Mouse (Mus musculus) liver, embryonic 14.5 days (tissue): ENCODE results near the gene Agap1. TPM values are rescaled to one million over a fixed set of nuclear protein-coding genes. Genes with fewer than 3 reads are reported as not detected.
A peak's percentile ranks its signal among the peaks of the same experiment; 100 is the strongest.

Source experiments
- ATAC-seq: fragments of 200-750 bp; cut with Nextera tagmentation; 2 replicates; pipeline ENCODE4 v1.8.0; 2017; ENCODE audit warnings: moderate number of reproducible peaks, mild to moderate bottlenecking, moderate library complexity; ENCODE audit not compliant: insufficient read depth
- DNase-seq, 3 experiments: peaks; one replicate each; pipeline ENCODE4 v3.0.0-alpha.2; 2012 to 2013; ENCODE audit warnings: low read depth in 3 of 3, low spot score in 3 of 3
- H3K27ac ChIP-seq: fragments of 300-500 bp; sonication (generic); 2 replicates; pipeline ENCODE4 v1.5.1; 2014; ENCODE audit warnings: moderate library complexity, mild to moderate bottlenecking, control low read depth, inconsistent platforms
- H3K27me3 ChIP-seq: fragments of 300-500 bp; sonication (generic); 2 replicates; pipeline ENCODE4 v1.6.1; 2014; ENCODE audit warnings: mild to moderate bottlenecking, low read length, moderate library complexity; ENCODE audit not compliant: control insufficient read depth, insufficient read depth
- H3K36me3 ChIP-seq: fragments of 300-500 bp; sonication (generic); replicated peaks from 2 replicates; pipeline ENCODE4 v1.6.1; 2014; ENCODE audit warnings: low read depth; ENCODE audit not compliant: control insufficient read depth, insufficient read depth
- H3K4me1 ChIP-seq, 2 experiments: fragments of 200-500 bp in 1 of 2; fragments of 300-500 bp in 1 of 2; sonication (generic) in 1 of 2; replicated peaks; 2 replicates each; pipeline ENCODE4 v1.6.1; 2012 to 2014; ENCODE audit warnings: antibody characterized with exemption in 1 of 2, inconsistent platforms in 1 of 2, low read length in 1 of 2; ENCODE audit not compliant: control insufficient read depth in 2 of 2, insufficient read depth in 2 of 2
- H3K4me2 ChIP-seq: fragments of 300-500 bp; sonication (generic); 2 replicates; pipeline ENCODE4 v1.6.1; 2014; ENCODE audit warnings: low read depth, mild to moderate bottlenecking, control low read depth, moderate library complexity
- H3K4me3 ChIP-seq, 2 experiments: fragments of 200-500 bp in 1 of 2; fragments of 300-500 bp in 1 of 2; sonication (generic) in 1 of 2; 2 replicates each; pipeline ENCODE4 v1.5.1; 2012 to 2014; ENCODE audit warnings: low read depth in 2 of 2, low read length in 2 of 2, mild to moderate bottlenecking in 2 of 2, control low read depth in 1 of 2, inconsistent platforms in 1 of 2, moderate library complexity in 1 of 2; ENCODE audit not compliant: insufficient read depth in 1 of 2
- H3K9ac ChIP-seq: fragments of 300-500 bp; sonication (generic); replicated peaks from 2 replicates; pipeline ENCODE4 v1.6.1; 2014; ENCODE audit warnings: mild to moderate bottlenecking, control low read depth, moderate library complexity
- H3K9me3 ChIP-seq: fragments of 300-500 bp; sonication (generic); 2 replicates; pipeline ENCODE4 v1.6.1; 2016; ENCODE audit warnings: low read length, mixed read lengths; ENCODE audit not compliant: control insufficient read depth
- CTCF ChIP-seq: IDR thresholded peaks from 2 replicates; pipeline ENCODE4 v1.5.1; 2016; ENCODE audit warnings: antibody characterized with exemption, low read depth, control low read depth
- EP300 ChIP-seq: IDR thresholded peaks from 2 replicates; pipeline ENCODE4 v1.6.1; 2016; ENCODE audit warnings: antibody characterized with exemption, low read depth
- WGBS: fragments of 180-500 bp; shearing (Covaris S2); extraction: QIAGEN DNeasy Blood & Tissue Kit; methylation state at CpG from one replicate; pipeline ENCODE4 v1.1.7; 2014; ENCODE audit not compliant: insufficient replicate concordance; 5-methylcytosine and 5-hydroxymethylcytosine counted together
- polyA plus RNA-seq, 2 experiments: library from polyadenylated mRNA; depleted of rRNA in 1 of 2; stranded (reverse) in 1 of 2; unstranded in 1 of 2; fragments of >200 nt; fragmentation: Nextera tagmentation in 1 of 2; extraction: Ambion mirVana in 1 of 2; gene quantifications; 2 replicates each; pipeline versions ENCODE4 v1.2.1 to v1.2.3; 2012 to 2014

The Agap1 gene
- polyA plus RNA-seq (2012; rRNA removed) (1.1 and 1.4 TPM in 2 replicates), polyA plus RNA-seq (2014; fragmentation: Nextera tagmentation; extraction: Ambion mirVana) (1.1 and 1.4 TPM in 2 replicates)

DNA sequence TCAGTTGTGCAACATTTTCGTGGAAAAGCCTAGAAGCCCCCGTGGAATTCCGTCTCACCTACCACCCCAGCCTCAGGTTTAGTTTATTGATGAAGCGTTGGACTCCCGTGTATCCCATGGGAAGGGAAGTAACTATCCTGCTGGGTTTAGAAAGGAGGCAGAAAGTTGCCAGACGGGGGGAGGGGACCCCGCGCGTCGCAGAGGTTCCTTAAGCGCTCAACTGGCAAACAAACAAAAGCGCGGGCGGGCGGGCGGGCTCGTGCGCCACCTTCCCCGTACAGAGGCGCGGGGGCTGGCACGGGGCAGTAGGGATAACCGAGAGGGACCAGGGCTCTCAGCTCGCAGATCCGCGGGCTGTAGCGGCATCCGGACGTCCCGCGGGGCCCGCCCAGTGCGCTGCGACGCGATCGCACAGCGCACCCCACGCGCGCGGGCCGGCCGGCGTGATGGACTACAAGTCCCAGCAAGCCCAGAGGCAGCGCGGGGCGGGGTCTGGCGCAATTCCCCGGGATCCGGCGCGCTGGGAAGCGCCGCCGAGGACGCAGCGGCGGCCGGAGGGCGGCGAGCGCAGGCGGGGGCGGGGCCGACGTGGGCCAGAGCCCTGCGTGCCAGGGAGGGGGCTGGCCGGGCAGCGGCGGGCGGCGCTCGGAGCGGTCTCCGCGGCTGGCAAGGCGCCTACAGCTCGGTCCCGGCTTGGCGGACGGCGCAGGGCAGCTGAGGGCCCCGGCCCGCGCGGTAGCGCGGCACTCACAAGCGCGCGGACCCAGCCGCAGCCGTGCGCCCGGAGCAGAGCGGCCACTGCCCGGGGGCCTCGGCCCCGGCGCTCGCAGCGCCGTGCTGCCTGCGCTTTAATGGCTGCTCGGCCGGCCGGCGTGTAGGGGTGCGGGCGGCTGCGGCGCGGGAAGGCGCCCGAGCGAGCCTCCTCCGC is at the start of gene Agap1:
Agap1 (plus strand) TSS at position 611 of the 928 bp plus-strand sequence.
- Histone ChIP-seq H3K27me3 (peaks cover 33% of the 10 kb centered on the region), H3K9me3 (no peaks in the 10 kb centered on the region; the same call in 1 of the 2 replicates), H3K9ac (peak within 1 kb of the TSS; percentile 27), H3K4me2 (peak within 1 kb of the TSS; percentile 69), H3K4me3 (peak within 1 kb of the TSS; percentile 63 to 66), H3K27ac (no peak within 1 kb of the TSS), H3K36me3 (no peaks in the 10 kb centered on the region), H3K4me1 (no peaks in the 10 kb centered on the region; a peak in 1 of 4 replicates)
- peak; percentile 40 to 47 (median 47) for DNase-seq
- ATAC-seq, result peak; percentile 90
- 1% methylated on average over 96 of the region's 118 CpGs for WGBS
- TF ChIP-seq CTCF (no peak), EP300 (no peak)

- Histone ChIP-seq H3K36me3 (no peaks in the 10 kb centered on the region), H3K4me2 (no peak overlapping the region), H3K4me3 (no peak overlapping the region), H3K9ac (no peak overlapping the region), H3K27me3 (no peaks in the 10 kb centered on the region), H3K27ac (no peak overlapping the region), H3K9me3 (no peaks in the 10 kb centered on the region), H3K4me1 (peaks cover 0 to 5% of the 10 kb centered on the region in 2 experiments; a peak in 2 of 4 replicates)
- TF ChIP-seq CTCF, result no peak
- no peak for TF ChIP-seq EP300
- ATAC-seq (no peak), DNase-seq (no peak)
- 60% methylated on average over 6 of the region's 6 CpGs for WGBS
These were observed 48.6 kb upstream of the Agap1 start for GRCm38 (mm10) chr1:89405991-89406390.

- Histone ChIP-seq H3K4me2 (no peak overlapping the region), H3K4me1 (peaks cover 0 to 5% of the 10 kb centered on the region in 2 experiments; a peak in 2 of 4 replicates), H3K9me3 (no peaks in the 10 kb centered on the region), H3K4me3 (no peak overlapping the region), H3K27ac (no peak overlapping the region), H3K36me3 (no peaks in the 10 kb centered on the region), H3K9ac (no peak overlapping the region), H3K27me3 (no peaks in the 10 kb centered on the region)
- ATAC-seq (no peak), DNase-seq (no peak)
- TF ChIP-seq EP300 (no peak), CTCF (no peak)
- 59% methylated on average over 8 of the region's 8 CpGs for WGBS
These were observed 46.6 kb upstream of the Agap1 start for GRCm38 (mm10) chr1:89407986-89408385.

GRCm38 (mm10) chr1:89413122-89413521 is 41.5 kb upstream of the Agap1 start:
- Histone ChIP-seq H3K9me3 (no peaks in the 10 kb centered on the region), H3K27me3 (no peaks in the 10 kb centered on the region), H3K27ac (no peak overlapping the region), H3K4me3 (no peak overlapping the region), H3K4me1 (no peaks in the 10 kb centered on the region), H3K9ac (no peak overlapping the region), H3K4me2 (no peak overlapping the region), H3K36me3 (no peaks in the 10 kb centered on the region)
- no peak for TF ChIP-seq EP300
- ATAC-seq (no peak), DNase-seq (no peak)
- 43% methylated on average over 2 of the region's 2 CpGs for WGBS

GRCm38 (mm10) chr1:89414563-89414962 is 40.0 kb upstream of the Agap1 start:
- H3K27me3 ChIP-seq, result no peaks in the 10 kb centered on the region
- no peaks in the 10 kb centered on the region for H3K36me3 ChIP-seq
- H3K4me2 ChIP-seq, result no peak overlapping the region
- no peak for DNase-seq
- no peak overlapping the region for H3K4me3 ChIP-seq
- no peaks in the 10 kb centered on the region for H3K4me1 ChIP-seq
- H3K27ac ChIP-seq, result no peak overlapping the region
- WGBS, result 78% methylated on average over 9 of the region's 9 CpGs
- H3K9ac ChIP-seq, result no peak overlapping the region
- TF ChIP-seq EP300, result no peak
- no peak for TF ChIP-seq CTCF
- no peak for ATAC-seq
- H3K9me3 ChIP-seq, result no peaks in the 10 kb centered on the region
